9 mouse cellular contexts compared by ENCODE assay signal in genomic region chr7:121975031-121975430, GRCm38 (mm10). TPM values are rescaled to one million over a fixed set of nuclear protein-coding genes. Genes with fewer than 3 reads are reported as not detected.
DNase-seq lines count a peak whose midpoint lies in the region; ATAC-seq lines count a peak whose summit lies in the region.
"Had no signal": no experiment of that assay in that cellular context is flagged by ENCODE, and none has a peak within 500 bp of the region (broad histone marks: within the 10 kb centered on the region; RNA-seq: fewer than 3 reads in every experiment).

No protein-coding gene starts in this region.

- no peak overlapping the region for H3K4me2 ChIP-seq in hindbrain, embryonic 16.5 days (ENCODE audit: low read length)
- H3K4me2 ChIP-seq in neural tube, embryonic 13.5 days = no peak overlapping the region
- H3K4me2 ChIP-seq: limb, embryonic 13.5 days had no signal

- no peak overlapping the region for H3K9ac ChIP-seq in hindbrain, embryonic 16.5 days (ENCODE audit: low read depth, low read length)
- no peak overlapping the region for H3K9ac ChIP-seq in neural tube, embryonic 13.5 days
- H3K9ac ChIP-seq: limb, embryonic 13.5 days had no signal

- H3K27ac ChIP-seq in hindbrain, embryonic 10.5 days = no peak overlapping the region
- no peak overlapping the region for H3K27ac ChIP-seq in hindbrain, embryonic 16.5 days (ENCODE audit: low read depth, low read length)
- H3K27ac ChIP-seq in neural tube, embryonic 13.5 days (replicated peaks) = no peak overlapping the region
- H3K27ac ChIP-seq: limb, embryonic 13.5 days had no signal

- H3K36me3 ChIP-seq in hindbrain, embryonic 10.5 days = peaks cover 44% of the 10 kb centered on the region
- H3K36me3 ChIP-seq in hindbrain, embryonic 16.5 days (ENCODE audit: control insufficient read depth, insufficient read depth, low read length) = peaks cover 10% of the 10 kb centered on the region
- H3K36me3 ChIP-seq in neural tube, embryonic 13.5 days = peaks cover 44% of the 10 kb centered on the region

- peak; percentile 46 for DNase-seq in hindbrain, embryonic 10.5 days (ENCODE audit: low spot score)
- peak; percentile 45 for DNase-seq in CD4-positive helper T cell, adult 2 months (ENCODE audit: low read depth, low spot score)
- DNase-seq in adrenal gland, adult 18-20 months (ENCODE audit: low spot score in 2 of 2) = peak; percentile 17 to 34
- peak; percentile 39 for DNase-seq in embryo, embryonic 11.5 days (ENCODE audit: low read depth, low spot score)
- peak; percentile 80 to 82 for DNase-seq in kidney, postnatal 4 days
- peak; percentile 50 to 58 for DNase-seq in thymus, postnatal 36 days

- no peak overlapping the region for H3K4me3 ChIP-seq in hindbrain, embryonic 10.5 days
- no peak overlapping the region for H3K4me3 ChIP-seq in hindbrain, embryonic 16.5 days (ENCODE audit: low read length)
- H3K4me3 ChIP-seq in neural tube, embryonic 13.5 days = no peak overlapping the region
- H3K4me3 ChIP-seq: limb, embryonic 13.5 days had no signal

- WGBS in hindbrain, embryonic 10.5 days = 51% methylated on average over 4 of the region's 4 CpGs
- 54% methylated on average over 4 of the region's 4 CpGs for WGBS in hindbrain, embryonic 16.5 days
- 58% methylated on average over 4 of the region's 4 CpGs for WGBS in neural tube, embryonic 13.5 days

- no peaks in the 10 kb centered on the region for H3K27me3 ChIP-seq in hindbrain, embryonic 10.5 days (ENCODE audit: insufficient read depth, poor library complexity, severe bottlenecking)
- H3K27me3 ChIP-seq in hindbrain, embryonic 16.5 days (replicated peaks; ENCODE audit: control insufficient read depth, insufficient read depth, low read length) = no peaks in the 10 kb centered on the region
- no peaks in the 10 kb centered on the region for H3K27me3 ChIP-seq in neural tube, embryonic 13.5 days
- H3K27me3 ChIP-seq: limb, embryonic 13.5 days had no signal

- H3K4me1 ChIP-seq in hindbrain, embryonic 10.5 days (replicated peaks) = no peaks in the 10 kb centered on the region
- peaks cover 3% of the 10 kb centered on the region; the same call in 1 of the 2 replicates for H3K4me1 ChIP-seq in hindbrain, embryonic 16.5 days (ENCODE audit: control insufficient read depth, insufficient read depth, low read depth, low read length)
- H3K4me1 ChIP-seq in neural tube, embryonic 13.5 days (replicated peaks) = 0 out of 2 replicates have a peak, but pooled peaks cover 1% of the 10 kb centered on the region

- H3K9me3 ChIP-seq in hindbrain, embryonic 10.5 days = no peaks in the 10 kb centered on the region
- H3K9me3 ChIP-seq in hindbrain, embryonic 16.5 days (ENCODE audit: control insufficient read depth, low read length) = no peaks in the 10 kb centered on the region
- H3K9me3 ChIP-seq in neural tube, embryonic 13.5 days = no peaks in the 10 kb centered on the region
- H3K9me3 ChIP-seq: limb, embryonic 13.5 days had no signal

- no peak for ATAC-seq in hindbrain, embryonic 16.5 days
- ATAC-seq in neural tube, embryonic 13.5 days (ENCODE audit: low read depth) = peak; percentile 50; the same call in 1 of the 2 replicates

RNA-seq across cellular contexts. Expression of gene Cog7, which starts 6.5 kb away (rescaled TPM):
- 21.0 and 23.2 TPM in 2 replicates for polyA plus RNA-seq in hindbrain, embryonic 10.5 days (2016; fragmentation: Nextera tagmentation; extraction: Ambion mirVana)
- 32.3 and 33.9 TPM in 2 replicates for polyA plus RNA-seq in hindbrain, embryonic 16.5 days (2015; fragmentation: Nextera tagmentation; extraction: Ambion mirVana)
- 10 to 100 TPM; 26.5 to 27.5 TPM for total RNA-seq in adrenal gland, adult 18-20 months (2021)
- 20.5 and 20.8 TPM in 2 replicates for polyA plus RNA-seq in neural tube, embryonic 13.5 days (2015; fragmentation: Nextera tagmentation; extraction: Ambion mirVana)

RNA-seq across cellular contexts. Expression of gene Gga2, which starts 46.0 kb away (rescaled TPM):
- polyA plus RNA-seq in hindbrain, embryonic 10.5 days (2016; fragmentation: Nextera tagmentation; extraction: Ambion mirVana) = 79.8 and 98.4 TPM in 2 replicates
- 46.5 and 51.4 TPM in 2 replicates for polyA plus RNA-seq in hindbrain, embryonic 16.5 days (2015; fragmentation: Nextera tagmentation; extraction: Ambion mirVana)
- total RNA-seq in adrenal gland, adult 18-20 months (2021) = 10 to 100 TPM; 17.4 to 36.3 TPM
- 50.9 and 63.7 TPM in 2 replicates for polyA plus RNA-seq in neural tube, embryonic 13.5 days (2015; fragmentation: Nextera tagmentation; extraction: Ambion mirVana)

Comparison
In these comparisons a context has a peak if more than half of its experiments do, and no peak if none do; other contexts are left out.
1. DNase-seq: peak in every context shown above with its lines; median percentile 81 in kidney, postnatal 4 days; 54 in thymus, postnatal 36 days; 46 in hindbrain, embryonic 10.5 days; 45 in CD4-positive helper T cell, adult 2 months; 39 in embryo, embryonic 11.5 days; 26 in adrenal gland, adult 18-20 months.